Mouse (Mus musculus): ENCODE data around the gene Kif28. TPM values are rescaled to one million over a fixed set of nuclear protein-coding genes. Genes with fewer than 3 reads are reported as not detected.
"Not testable (repeated sequence)": the region's sequence is repeated elsewhere in the genome, so short reads cannot be mapped to it uniquely, and the experiment has no call there.

Gene Kif28
- polyA plus RNA-seq, 1 experiment, result 0.04 TPM

GRCm38 (mm10) chr1:179743593-179744193 lies 1.4 kb downstream of the Kif28 start:
- WGBS, result 67% methylated on average over 4 of the region's 4 CpGs
- TF ChIP-seq CTCF (IDR thresholded peaks at IDR 0.05; ENCODE audit: insufficient read depth, low read length), result no peak
- no peak for TF ChIP-seq POLR2A (IDR thresholded peaks at IDR 0.05; ENCODE audit: borderline replicate concordance, extremely low read depth, low read depth, low read length)
- Histone ChIP-seq H3K4me3 (replicated peaks; ENCODE audit: extremely low read depth, low read depth, low read length) (no peak overlapping the region), H3K4me1 (ENCODE audit: control insufficient read depth, insufficient read depth, low read length) (no peaks in the 10 kb centered on the region)
- no peak for DNase-seq

- no peak overlapping the region for H3K4me3 ChIP-seq (replicated peaks; ENCODE audit: extremely low read depth, low read depth, low read length)
- TF ChIP-seq POLR2A (IDR thresholded peaks at IDR 0.05; ENCODE audit: borderline replicate concordance, extremely low read depth, low read depth, low read length) (no peak), CTCF (IDR thresholded peaks at IDR 0.05; ENCODE audit: insufficient read depth, low read length) (no peak)
- H3K4me1 ChIP-seq (ENCODE audit: control insufficient read depth, insufficient read depth, low read length), result no peaks in the 10 kb centered on the region
- WGBS, result 83% methylated on average over 3 of the region's 3 CpGs
- DNase-seq, result no peak
These were observed 8.6 kb downstream of the Kif28 start for GRCm38 (mm10) chr1:179736483-179736882.

- Histone ChIP-seq H3K4me3 (replicated peaks; ENCODE audit: extremely low read depth, low read depth, low read length) (no peak overlapping the region), H3K4me1 (ENCODE audit: control insufficient read depth, insufficient read depth, low read length) (no peaks in the 10 kb centered on the region)
- no peak for TF ChIP-seq POLR2A (IDR thresholded peaks at IDR 0.05; ENCODE audit: borderline replicate concordance, extremely low read depth, low read depth, low read length)
- TF ChIP-seq CTCF (IDR thresholded peaks at IDR 0.05; ENCODE audit: insufficient read depth, low read length), result peak; percentile 48
- WGBS, result 25% methylated on average over 15 of the region's 15 CpGs
- DNase-seq, result peak; percentile 71
These were observed 10.3 kb downstream of the Kif28 start for GRCm38 (mm10) chr1:179734500-179735474.

GRCm38 (mm10) chr1:179731391-179731790 lies 13.7 kb downstream of the Kif28 start:
- DNase-seq, result no peak
- TF ChIP-seq CTCF (IDR thresholded peaks at IDR 0.05; ENCODE audit: insufficient read depth, low read length) (no peak), POLR2A (IDR thresholded peaks at IDR 0.05; ENCODE audit: borderline replicate concordance, extremely low read depth, low read depth, low read length) (no peak)
- no peaks in the 10 kb centered on the region for H3K4me1 ChIP-seq (ENCODE audit: control insufficient read depth, insufficient read depth, low read length)
- 85% methylated on average over 3 of the region's 3 CpGs for WGBS
- H3K4me3 ChIP-seq (replicated peaks; ENCODE audit: extremely low read depth, low read depth, low read length), result no peak overlapping the region

- WGBS, result 92% methylated on average over 10 of the region's 10 CpGs
- Histone ChIP-seq H3K4me3 (replicated peaks; ENCODE audit: extremely low read depth, low read depth, low read length) (no peak overlapping the region), H3K4me1 (ENCODE audit: control insufficient read depth, insufficient read depth, low read length) (no peaks in the 10 kb centered on the region)
- DNase-seq, result no peak
- TF ChIP-seq POLR2A (IDR thresholded peaks at IDR 0.05; ENCODE audit: borderline replicate concordance, extremely low read depth, low read depth, low read length), result no peak
These were observed 16.4 kb downstream of the Kif28 start for GRCm38 (mm10) chr1:179728661-179729060.

- H3K4me3 ChIP-seq (replicated peaks; ENCODE audit: extremely low read depth, low read depth, low read length), result no peak overlapping the region
- DNase-seq, result no peak
- no peak for TF ChIP-seq POLR2A (IDR thresholded peaks at IDR 0.05; ENCODE audit: borderline replicate concordance, extremely low read depth, low read depth, low read length)
- no peak for TF ChIP-seq CTCF (IDR thresholded peaks at IDR 0.05; ENCODE audit: insufficient read depth, low read length)
- 53% methylated on average over 8 of the region's 8 CpGs for WGBS
- no peaks in the 10 kb centered on the region; the same call in 1 of the 2 replicates for H3K4me1 ChIP-seq (ENCODE audit: control insufficient read depth, insufficient read depth, low read length)
These were observed 22.1 kb downstream of the Kif28 start for GRCm38 (mm10) chr1:179722811-179723469.

- H3K4me1 ChIP-seq (ENCODE audit: control insufficient read depth, insufficient read depth, low read length), result no peaks in the 10 kb centered on the region
- DNase-seq, result no peak
- WGBS, result 80% methylated on average over 4 of the region's 4 CpGs
These were observed 29.3 kb downstream of the Kif28 start for GRCm38 (mm10) chr1:179715786-179716185.

GRCm38 (mm10) chr1:179715289-179715688 lies 29.8 kb downstream of the Kif28 start:
- not testable (repeated sequence) for H3K4me1 ChIP-seq (ENCODE audit: control insufficient read depth, insufficient read depth, low read length); DNase-seq; H3K4me3 ChIP-seq (replicated peaks; ENCODE audit: extremely low read depth, low read depth, low read length)
- 78% methylated on average over 4 of the region's 4 CpGs for WGBS

More at GRCm38 (mm10) chr1:179715786-179716185, 29.3 kb downstream of the Kif28 start:
- H3K4me3 ChIP-seq (replicated peaks; ENCODE audit: extremely low read depth, low read depth, low read length), result no peak overlapping the region
- TF ChIP-seq CTCF (IDR thresholded peaks at IDR 0.05; ENCODE audit: insufficient read depth, low read length), result no peak
- no peak for TF ChIP-seq POLR2A (IDR thresholded peaks at IDR 0.05; ENCODE audit: borderline replicate concordance, extremely low read depth, low read depth, low read length)

- TF ChIP-seq CTCF (IDR thresholded peaks at IDR 0.05; ENCODE audit: insufficient read depth, low read length), result no peak
- TF ChIP-seq POLR2A (IDR thresholded peaks at IDR 0.05; ENCODE audit: borderline replicate concordance, extremely low read depth, low read depth, low read length), result no peak
- Histone ChIP-seq H3K4me1 (ENCODE audit: control insufficient read depth, insufficient read depth, low read length) (no peaks in the 10 kb centered on the region), H3K4me3 (replicated peaks; ENCODE audit: extremely low read depth, low read depth, low read length) (no peak overlapping the region)
- 82% methylated on average over 3 of the region's 3 CpGs for WGBS
- DNase-seq, result no peak
These were observed 31.7 kb downstream of the Kif28 start for GRCm38 (mm10) chr1:179713367-179713766.
